Mouse (Mus musculus) myocyte (in vitro differentiated cells): ENCODE measurements around the gene Tnc. TPM values are rescaled to one million over a fixed set of nuclear protein-coding genes. Genes with fewer than 3 reads are reported as not detected.

Experiments
- H3K27me3 ChIP-seq: one replicate; pipeline ENCODE4 v1.6.1; 2011; ENCODE audit not compliant: control insufficient read depth, insufficient read depth, insufficient read length
- H3K36me3 ChIP-seq: one replicate; pipeline ENCODE4 v1.6.1; 2011; ENCODE audit not compliant: control insufficient read depth, insufficient read depth
- H3K4me2 ChIP-seq: one replicate; pipeline ENCODE4 v1.6.1; 2011; ENCODE audit warnings: low read depth, control low read depth
- H3K4me3 ChIP-seq: one replicate; pipeline ENCODE4 v1.5.1; 2011; ENCODE audit warnings: mild to moderate bottlenecking, control low read depth, moderate library complexity
- H3K79me2 ChIP-seq: one replicate; pipeline ENCODE4 v1.6.1; 2011; ENCODE audit not compliant: control insufficient read depth, insufficient read depth
- H3ac ChIP-seq: one replicate; pipeline ENCODE4 v1.6.1; 2011; ENCODE audit not compliant: control insufficient read depth, insufficient read length
- CEBPB ChIP-seq: IDR thresholded peaks from 2 replicates; pipeline ENCODE4 v1.6.1; 2011; ENCODE audit warnings: mild to moderate bottlenecking, moderate library complexity; ENCODE audit not compliant: poor library complexity, insufficient read depth, severe bottlenecking
- E2F4 ChIP-seq: IDR thresholded peaks from one replicate; pipeline ENCODE4 v1.6.1; 2011; ENCODE audit warnings: mild to moderate bottlenecking, control low read depth, moderate library complexity; ENCODE audit not compliant: insufficient read depth
- MAX ChIP-seq: IDR thresholded peaks from one replicate; pipeline ENCODE4 v1.6.1; 2011; ENCODE audit warnings: low read depth, mild to moderate bottlenecking, control low read depth
- MYOD1 ChIP-seq, 3 experiments: IDR thresholded peaks; one replicate each; pipeline ENCODE4 v1.6.1; 2011; ENCODE audit warnings: control low read depth in 2 of 3, low read depth in 2 of 3, mild to moderate bottlenecking in 2 of 3, moderate library complexity in 1 of 3; ENCODE audit not compliant: insufficient read length in 2 of 3, control insufficient read depth in 1 of 3
- MYOG ChIP-seq, 3 experiments: IDR thresholded peaks; one replicate each; pipeline ENCODE4 v1.6.1; 2011; ENCODE audit warnings: control low read depth in 2 of 3, low read depth in 2 of 3, mild to moderate bottlenecking in 2 of 3; ENCODE audit not compliant: insufficient read length in 2 of 3, control insufficient read depth in 1 of 3, insufficient read depth in 1 of 3
- POLR2A ChIP-seq: IDR thresholded peaks from one replicate; pipeline ENCODE4 v1.6.1; 2011; ENCODE audit warnings: low read depth, mild to moderate bottlenecking, control low read depth, moderate library complexity; ENCODE audit not compliant: insufficient read length
- POLR2AphosphoS2 ChIP-seq: IDR thresholded peaks from one replicate; pipeline ENCODE4 v1.6.1; 2011; ENCODE audit warnings: low read depth, control low read depth; ENCODE audit not compliant: insufficient read length
- REST ChIP-seq: IDR thresholded peaks from one replicate; pipeline ENCODE4 v1.6.1; 2011; ENCODE audit warnings: mild to moderate bottlenecking, control low read depth, moderate library complexity; ENCODE audit not compliant: insufficient read depth, insufficient read length
- SRF ChIP-seq: IDR thresholded peaks from one replicate; pipeline ENCODE4 v1.6.1; 2011; ENCODE audit warnings: low read depth; ENCODE audit not compliant: control insufficient read depth, insufficient read length
- TCF12 ChIP-seq: IDR thresholded peaks from one replicate; pipeline ENCODE4 v1.6.1; 2011; ENCODE audit warnings: mild to moderate bottlenecking, control low read depth; ENCODE audit not compliant: poor library complexity, insufficient read depth, severe bottlenecking
- TCF3 ChIP-seq: IDR thresholded peaks from one replicate; pipeline ENCODE4 v1.6.1; 2011; ENCODE audit warnings: low read depth, control low read depth; ENCODE audit not compliant: insufficient read length
- USF1 ChIP-seq: IDR thresholded peaks from one replicate; pipeline ENCODE4 v1.6.1; 2011; ENCODE audit warnings: low read depth, mild to moderate bottlenecking, control low read depth, moderate library complexity
- polyA plus RNA-seq: library from polyadenylated mRNA; unstranded; fragments of >200 nt; fragmentation: generic; extraction: Trizol; gene quantifications from one replicate; pipeline ENCODE4 v1.2.1, GENCODE M21; 2012; ENCODE audit warnings: missing spikeins

Tnc gene
- polyA plus RNA-seq, 1 experiment: 183 TPM

DNA sequence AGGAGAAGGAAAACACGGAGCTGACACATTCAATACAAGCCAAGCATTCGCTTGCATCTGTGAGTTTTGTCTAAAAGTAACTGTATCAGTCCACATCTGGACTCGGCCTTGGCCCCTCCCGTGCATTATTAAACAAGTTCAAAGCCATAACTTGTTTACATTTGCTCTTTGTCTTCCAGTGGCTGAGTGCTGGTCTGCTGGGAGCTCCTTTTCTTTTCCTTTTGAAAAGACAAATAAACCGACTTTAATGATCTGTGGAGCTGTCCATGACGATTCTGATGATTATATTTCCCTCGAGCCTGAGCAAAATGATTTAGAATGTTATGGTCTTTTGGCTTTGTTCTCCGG lies 63.7 kb downstream of the Tnc start:
- peaks cover 72% of the 10 kb centered on the region for H3K36me3 ChIP-seq
- TF ChIP-seq MYOG (IDR thresholded peaks at IDR 0.05; ENCODE audit: control insufficient read depth in 1 of 3, insufficient read depth in 1 of 3, insufficient read length in 2 of 3, low read depth in 2 of 3) (no peak), MAX (no peak), E2F4 (no peak), REST (no peak), SRF (no peak), CEBPB (no peak), MYOD1 (IDR thresholded peaks at IDR 0.05; ENCODE audit: control insufficient read depth in 1 of 3, insufficient read length in 2 of 3, low read depth in 2 of 3) (no peak), POLR2A (no peak), TCF3 (no peak), USF1 (no peak), POLR2AphosphoS2 (no peak), TCF12 (no peak)
- H3ac ChIP-seq: no peak overlapping the region
- no peak overlapping the region for H3K4me2 ChIP-seq
- no peaks in the 10 kb centered on the region for H3K79me2 ChIP-seq
- no peaks in the 10 kb centered on the region for H3K27me3 ChIP-seq
- no peak overlapping the region for H3K4me3 ChIP-seq

DNA sequence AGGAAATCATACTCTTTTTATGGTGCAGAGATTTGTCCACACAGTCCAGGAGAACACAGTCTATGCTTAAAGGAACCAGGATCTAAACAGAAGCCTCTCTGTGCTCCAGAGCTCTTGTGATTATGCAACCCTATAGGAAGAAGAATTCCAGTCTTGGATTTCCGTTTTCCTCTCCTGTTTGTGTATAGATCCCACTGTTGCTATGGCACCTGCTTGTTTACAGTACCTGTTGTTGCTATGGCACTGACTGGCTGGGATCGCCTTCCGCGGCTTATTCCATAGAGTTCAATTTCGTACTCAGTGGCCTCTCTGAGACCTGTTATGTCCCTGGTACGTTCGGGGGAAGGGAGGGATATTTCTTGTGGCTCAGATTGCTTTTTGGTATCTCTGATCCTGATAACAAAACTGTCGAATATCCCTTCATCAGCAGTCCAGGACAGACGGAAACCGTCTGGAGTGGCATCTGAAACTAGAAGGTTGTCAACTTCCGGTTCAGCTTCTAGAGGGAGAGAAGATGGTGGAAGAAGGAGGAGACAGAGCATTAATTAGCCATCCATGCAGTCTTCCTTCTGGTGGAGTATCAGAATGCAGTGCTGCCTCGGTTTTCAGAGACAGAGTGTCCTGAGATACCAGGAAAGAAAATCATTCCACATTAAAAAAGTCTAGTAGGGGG lies 64.3 kb downstream of the Tnc start:
- no peaks in the 10 kb centered on the region for H3K27me3 ChIP-seq
- no peak for TF ChIP-seq E2F4
- no peak for TF ChIP-seq MAX
- no peak for TF ChIP-seq MYOG (IDR thresholded peaks at IDR 0.05; ENCODE audit: control insufficient read depth in 1 of 3, insufficient read depth in 1 of 3, insufficient read length in 2 of 3, low read depth in 2 of 3)
- no peak for TF ChIP-seq REST
- TF ChIP-seq TCF3: no peak
- no peak for TF ChIP-seq USF1
- no peak for TF ChIP-seq POLR2AphosphoS2
- no peak overlapping the region for H3ac ChIP-seq
- H3K79me2 ChIP-seq: no peaks in the 10 kb centered on the region
- no peak overlapping the region for H3K4me2 ChIP-seq
- H3K4me3 ChIP-seq: no peak overlapping the region
- peaks cover 66% of the 10 kb centered on the region for H3K36me3 ChIP-seq

DNA sequence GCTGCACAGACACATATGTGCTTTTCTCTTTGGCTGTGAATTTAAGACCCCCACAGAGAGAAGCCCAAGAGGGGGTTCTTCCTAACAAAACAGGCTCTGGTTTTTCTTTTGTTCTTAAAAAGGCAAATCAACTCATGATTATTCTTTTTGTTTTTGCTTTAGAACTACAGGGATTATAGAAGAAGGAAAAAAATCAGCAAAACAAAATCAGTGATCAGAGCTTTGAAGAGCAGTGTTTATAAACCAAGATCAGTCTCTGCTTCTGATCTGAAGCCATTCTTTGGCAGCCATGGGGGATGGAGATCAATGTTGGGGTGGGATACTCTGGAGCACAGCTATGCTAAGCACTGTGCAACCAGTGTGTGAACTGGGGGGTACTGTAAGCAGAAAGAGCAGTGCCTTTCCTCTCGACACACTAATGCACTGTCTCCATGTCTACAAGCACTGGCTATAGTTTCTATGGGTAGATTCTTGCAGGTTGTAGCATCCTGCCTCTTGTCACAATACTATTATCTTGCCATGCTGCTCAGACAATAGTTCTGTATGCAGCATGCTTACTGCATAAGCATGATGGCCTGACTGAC lies 66.5 kb downstream of the Tnc start:
- Histone ChIP-seq H3K79me2 (no peaks in the 10 kb centered on the region), H3K27me3 (no peaks in the 10 kb centered on the region), H3K4me2 (no peak overlapping the region), H3ac (no peak overlapping the region), H3K36me3 (peaks cover 54% of the 10 kb centered on the region), H3K4me3 (no peak overlapping the region)
- TF ChIP-seq REST: no peak
- no peak for TF ChIP-seq E2F4
- no peak for TF ChIP-seq MYOG (IDR thresholded peaks at IDR 0.05; ENCODE audit: control insufficient read depth in 1 of 3, insufficient read depth in 1 of 3, insufficient read length in 2 of 3, low read depth in 2 of 3)
- TF ChIP-seq SRF: no peak
- TF ChIP-seq USF1: no peak
- no peak for TF ChIP-seq TCF3
- no peak for TF ChIP-seq POLR2A
- no peak for TF ChIP-seq POLR2AphosphoS2
- TF ChIP-seq CEBPB: no peak
- TF ChIP-seq TCF12: no peak
- no peak for TF ChIP-seq MYOD1 (IDR thresholded peaks at IDR 0.05; ENCODE audit: control insufficient read depth in 1 of 3, insufficient read length in 2 of 3, low read depth in 2 of 3)
- TF ChIP-seq MAX: no peak

DNA sequence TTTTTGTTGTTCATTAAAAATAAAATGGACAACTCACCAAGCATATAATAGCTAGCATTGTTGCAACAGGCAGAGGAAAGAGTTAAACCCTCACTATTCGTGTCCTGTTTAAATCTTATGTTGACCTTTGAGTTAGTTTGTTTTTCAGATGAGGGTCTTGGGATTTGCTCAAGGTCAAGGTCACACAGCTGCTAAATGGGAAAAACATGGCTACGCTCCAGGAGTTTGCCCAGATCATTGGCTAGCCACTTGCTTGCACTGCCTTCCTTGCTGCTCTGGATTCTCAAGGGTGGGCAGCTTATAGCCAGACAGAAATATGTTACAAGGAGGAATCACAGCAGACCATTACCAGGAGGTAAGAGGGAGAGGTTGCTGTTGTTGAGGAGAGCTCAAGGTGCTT lies 67.2 kb downstream of the Tnc start:
- Histone ChIP-seq H3K4me3 (no peak overlapping the region), H3K79me2 (no peaks in the 10 kb centered on the region), H3K36me3 (peaks cover 54% of the 10 kb centered on the region), H3K27me3 (no peaks in the 10 kb centered on the region), H3K4me2 (no peak overlapping the region), H3ac (no peak overlapping the region)
- no peak for TF ChIP-seq POLR2AphosphoS2
- TF ChIP-seq CEBPB: no peak
- no peak for TF ChIP-seq MYOG (IDR thresholded peaks at IDR 0.05; ENCODE audit: control insufficient read depth in 1 of 3, insufficient read depth in 1 of 3, insufficient read length in 2 of 3, low read depth in 2 of 3)
- TF ChIP-seq TCF12: no peak
- TF ChIP-seq POLR2A: no peak
- TF ChIP-seq TCF3: no peak
- TF ChIP-seq E2F4: no peak
- TF ChIP-seq SRF: no peak
- no peak for TF ChIP-seq MAX
- TF ChIP-seq USF1: no peak
- no peak for TF ChIP-seq MYOD1 (IDR thresholded peaks at IDR 0.05; ENCODE audit: control insufficient read depth in 1 of 3, insufficient read length in 2 of 3, low read depth in 2 of 3)
- TF ChIP-seq REST: no peak

GRCm38 (mm10) chr4:63972536-63972935 lies 74.3 kb downstream of the Tnc start:
- Histone ChIP-seq H3K4me3 (no peak overlapping the region), H3K27me3 (no peaks in the 10 kb centered on the region), H3K4me2 (no peak overlapping the region), H3K79me2 (no peaks in the 10 kb centered on the region), H3ac (no peak overlapping the region), H3K36me3 (peaks cover 56% of the 10 kb centered on the region)
- no peak for TF ChIP-seq MYOG (IDR thresholded peaks at IDR 0.05; ENCODE audit: control insufficient read depth in 1 of 3, insufficient read depth in 1 of 3, insufficient read length in 2 of 3, low read depth in 2 of 3)
- no peak for TF ChIP-seq REST
- TF ChIP-seq TCF12: no peak
- TF ChIP-seq MAX: no peak
- TF ChIP-seq CEBPB: no peak
- no peak for TF ChIP-seq USF1
- TF ChIP-seq POLR2AphosphoS2: no peak
- no peak for TF ChIP-seq TCF3
- no peak for TF ChIP-seq MYOD1 (IDR thresholded peaks at IDR 0.05; ENCODE audit: control insufficient read depth in 1 of 3, insufficient read length in 2 of 3, low read depth in 2 of 3)
- no peak for TF ChIP-seq SRF
- no peak for TF ChIP-seq E2F4
- no peak for TF ChIP-seq POLR2A
